Mouse (Mus musculus): Measurements from ENCODE around the gene Itgb3bp. TPM values are rescaled to one million over a fixed set of nuclear protein-coding genes. Genes with fewer than 3 reads are reported as not detected.

Itgb3bp gene
- total RNA-seq (2015; ENCODE audit: low replicate concordance) (1.4 and 15.5 TPM in 2 replicates), total RNA-seq (2017; ENCODE audit: low replicate concordance) (1.4 and 8.2 TPM in 2 replicates)

DNA sequence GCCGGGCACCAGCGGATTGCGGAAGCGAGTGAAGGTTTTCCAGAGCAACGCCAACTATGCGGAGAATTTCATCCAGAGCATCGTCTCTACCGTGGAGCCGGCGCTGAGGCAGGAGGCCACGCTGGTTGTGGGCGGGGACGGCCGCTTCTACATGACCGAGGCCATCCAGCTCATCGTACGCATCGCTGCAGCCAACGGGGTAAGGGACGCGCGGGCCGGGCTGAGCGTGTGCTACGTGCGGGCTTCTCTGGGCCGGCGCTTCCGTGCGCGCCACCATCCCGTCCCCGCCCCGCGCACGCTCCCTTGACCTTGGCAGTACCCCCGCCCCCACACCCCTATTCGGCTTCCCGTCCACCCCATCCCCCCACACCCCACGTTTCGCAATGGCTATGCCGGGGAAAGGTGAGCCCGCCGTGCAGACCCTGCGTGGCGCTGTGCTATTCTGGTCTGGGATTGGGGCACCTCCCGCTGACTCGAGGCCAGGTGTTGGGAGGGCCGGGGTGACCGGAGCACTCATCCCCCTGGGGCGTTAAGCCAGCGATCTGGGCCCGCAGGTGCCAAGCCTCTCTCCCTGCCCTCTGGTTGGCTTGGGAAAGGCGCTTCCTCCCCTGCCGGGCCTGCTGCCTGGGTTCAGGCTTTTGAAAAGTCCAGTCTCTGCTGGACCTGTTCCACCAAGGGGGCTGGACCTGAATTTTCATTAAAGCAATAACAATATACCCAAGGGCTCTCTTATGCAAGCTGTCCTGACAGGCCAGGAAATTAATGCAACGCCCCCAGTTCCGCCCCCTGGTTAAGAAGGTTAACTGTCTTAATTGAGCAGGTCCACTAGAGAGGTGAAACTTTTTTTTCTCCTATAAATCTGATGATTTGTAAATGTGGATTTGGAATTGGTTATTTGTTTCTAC lies at the start of gene Itgb3bp:
Gene Itgb3bp (minus strand): TSS at position 201 of the 905 bp plus-strand sequence.
- ATAC-seq (replicated peaks; ENCODE audit: low FRiP score, poor library complexity, severe bottlenecking): no peak; the same call in 1 of the 2 replicates

GRCm38 (mm10) chr4:99979326-99979725 lies 49.7 kb upstream of the Itgb3bp start:
- ATAC-seq (replicated peaks; ENCODE audit: low FRiP score, poor library complexity, severe bottlenecking): no peak

DNA sequence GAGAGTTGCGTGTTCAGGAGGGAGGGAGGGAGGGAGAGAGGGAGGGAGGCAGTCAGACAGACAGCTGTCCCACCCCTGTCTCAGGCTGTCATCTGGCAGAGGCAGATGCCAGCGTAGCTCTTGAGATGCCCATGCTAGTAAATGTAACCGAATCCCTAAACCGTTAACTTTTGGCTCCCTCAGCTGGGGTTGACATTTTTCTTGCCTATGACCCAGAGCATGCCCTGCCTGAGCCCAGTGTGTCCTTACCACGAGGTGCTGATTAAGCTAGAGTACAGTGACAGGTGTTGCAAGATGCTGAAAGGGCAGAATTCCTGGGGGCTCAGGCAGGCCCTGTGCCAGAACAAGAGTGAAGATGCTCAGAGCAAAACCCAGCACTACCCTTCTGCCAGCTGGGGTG lies 44.8 kb upstream of the Itgb3bp start:
- no peak for ATAC-seq (replicated peaks; ENCODE audit: low FRiP score, poor library complexity, severe bottlenecking)

GRCm38 (mm10) chr4:99973931-99974330 lies 44.3 kb upstream of the Itgb3bp start:
- no peak for ATAC-seq (replicated peaks; ENCODE audit: low FRiP score, poor library complexity, severe bottlenecking)

DNA sequence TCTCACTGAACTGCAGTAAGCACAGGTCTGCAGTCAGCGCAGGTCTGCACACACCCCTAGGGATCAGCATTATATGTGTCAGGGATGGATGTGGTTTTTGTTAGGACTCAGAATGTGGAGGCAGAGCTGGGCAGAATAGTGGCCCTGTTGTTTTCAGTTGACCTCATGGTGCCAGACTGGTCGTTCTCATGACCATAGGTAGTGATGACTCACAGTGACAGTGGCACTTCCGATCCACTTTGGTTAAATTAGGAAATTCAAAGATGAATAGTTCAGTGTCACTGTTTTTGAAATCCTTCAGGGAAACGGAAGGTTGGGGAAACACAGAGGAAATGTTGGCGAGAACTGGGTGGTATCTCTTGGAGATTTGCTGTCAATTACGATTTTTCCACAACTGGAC lies 43.3 kb upstream of the Itgb3bp start:
- no peak for ATAC-seq (replicated peaks; ENCODE audit: low FRiP score, poor library complexity, severe bottlenecking)

GRCm38 (mm10) chr4:99970097-99970496 lies 40.5 kb upstream of the Itgb3bp start:
- ATAC-seq (replicated peaks; ENCODE audit: low FRiP score, poor library complexity, severe bottlenecking): no peak

GRCm38 (mm10) chr4:99969328-99969727 lies 39.7 kb upstream of the Itgb3bp start:
- ATAC-seq (replicated peaks; ENCODE audit: low FRiP score, poor library complexity, severe bottlenecking): no peak

GRCm38 (mm10) chr4:99966555-99966954 lies 36.9 kb upstream of the Itgb3bp start:
- no peak for ATAC-seq (replicated peaks; ENCODE audit: low FRiP score, poor library complexity, severe bottlenecking)

- ATAC-seq (replicated peaks; ENCODE audit: low FRiP score, poor library complexity, severe bottlenecking): no peak
These were observed 29.7 kb upstream of the Itgb3bp start for GRCm38 (mm10) chr4:99959308-99959707.

DNA sequence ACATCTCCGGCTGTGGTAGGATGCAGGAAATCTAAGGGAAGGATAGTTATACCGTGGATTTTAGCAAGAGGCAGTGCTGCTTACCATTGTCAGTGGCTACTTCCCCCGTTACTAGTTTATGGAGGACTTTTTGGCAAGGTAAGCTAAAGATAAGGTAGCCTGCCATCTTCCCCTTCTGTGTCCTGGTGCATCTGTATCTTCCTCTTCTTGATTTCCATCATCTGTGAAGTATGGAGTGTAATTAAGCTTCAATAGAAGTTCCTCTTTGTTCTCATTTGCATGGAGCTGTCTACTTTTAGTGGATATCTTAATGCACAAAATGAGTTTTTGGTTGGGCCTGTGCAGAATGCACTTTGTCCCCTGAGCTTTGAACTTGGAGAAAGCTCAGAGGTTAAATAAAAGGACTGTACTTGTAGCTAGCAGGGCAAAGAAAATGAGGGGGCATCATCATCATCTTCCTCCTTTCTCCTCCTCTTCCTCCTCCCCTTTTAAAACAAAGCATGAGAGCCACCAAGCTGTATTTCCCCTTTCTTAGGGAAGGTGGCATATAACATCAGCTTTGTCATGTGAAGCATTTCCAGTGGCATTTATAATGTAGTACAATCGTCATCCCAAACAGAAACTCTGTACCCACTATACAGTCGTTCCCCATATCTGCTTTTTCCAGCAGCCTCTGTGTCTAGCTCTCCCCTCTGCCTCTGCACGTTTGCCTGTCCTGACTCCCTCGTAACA lies 28.6 kb upstream of the Itgb3bp start:
- ATAC-seq (replicated peaks; ENCODE audit: low FRiP score, poor library complexity, severe bottlenecking): no peak

GRCm38 (mm10) chr4:99957186-99957585 lies 27.6 kb upstream of the Itgb3bp start:
- ATAC-seq (replicated peaks; ENCODE audit: low FRiP score, poor library complexity, severe bottlenecking): no peak

GRCm38 (mm10) chr4:99955396-99955795 lies 25.8 kb upstream of the Itgb3bp start:
- ATAC-seq (replicated peaks; ENCODE audit: low FRiP score, poor library complexity, severe bottlenecking): no peak

- no peak for ATAC-seq (replicated peaks; ENCODE audit: low FRiP score, poor library complexity, severe bottlenecking)
These were observed 24.3 kb upstream of the Itgb3bp start for GRCm38 (mm10) chr4:99953904-99954303.

- no peak for ATAC-seq (replicated peaks; ENCODE audit: low FRiP score, poor library complexity, severe bottlenecking)
These were observed 18.3 kb upstream of the Itgb3bp start for GRCm38 (mm10) chr4:99947896-99948295.

DNA sequence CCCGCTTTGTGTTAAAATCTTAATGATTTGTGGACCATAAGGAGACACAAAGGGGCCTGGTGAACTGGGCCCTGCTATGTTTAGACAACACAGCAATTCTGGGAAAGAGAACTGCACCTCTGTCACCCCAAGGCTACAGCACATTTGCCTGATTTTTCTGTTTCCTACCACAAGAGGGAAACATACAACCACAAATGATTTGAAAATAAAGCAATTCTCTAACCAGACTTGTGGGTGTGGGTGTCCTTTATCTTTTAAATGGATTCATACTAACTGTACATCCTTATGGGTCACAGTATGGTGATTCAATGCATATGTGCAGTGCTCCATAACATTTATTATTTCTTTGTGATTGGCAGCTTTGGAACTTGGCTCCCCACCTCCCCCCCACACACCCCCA lies 17.6 kb upstream of the Itgb3bp start:
- no peak for ATAC-seq (replicated peaks; ENCODE audit: low FRiP score, poor library complexity, severe bottlenecking)

- no peak for ATAC-seq (replicated peaks; ENCODE audit: low FRiP score, poor library complexity, severe bottlenecking)
These were observed 16.9 kb upstream of the Itgb3bp start for GRCm38 (mm10) chr4:99946516-99946915.

GRCm38 (mm10) chr4:99945011-99945410 lies 15.4 kb upstream of the Itgb3bp start:
- no peak for ATAC-seq (replicated peaks; ENCODE audit: low FRiP score, poor library complexity, severe bottlenecking)

- no peak for ATAC-seq (replicated peaks; ENCODE audit: low FRiP score, poor library complexity, severe bottlenecking)
These were observed 15.0 kb upstream of the Itgb3bp start for GRCm38 (mm10) chr4:99944606-99945005.

- no peak for ATAC-seq (replicated peaks; ENCODE audit: low FRiP score, poor library complexity, severe bottlenecking)
These were observed 12.2 kb upstream of the Itgb3bp start for GRCm38 (mm10) chr4:99941655-99942414.
